Mouse (Mus musculus) ES-E14 (cell line): ENCODE measurements around the gene Slc13a3.

Experiments
- HCFC1 ChIP-seq: IDR thresholded peaks from 2 replicates; pipeline ENCODE4 v1.6.1; 2012; ENCODE audit warnings: low read length, inconsistent platforms, borderline replicate concordance; ENCODE audit not compliant: insufficient read depth
- ZC3H11A ChIP-seq: IDR thresholded peaks from 2 replicates; pipeline ENCODE4 v1.6.1; 2012; ENCODE audit warnings: low read depth, mild to moderate bottlenecking, inconsistent platforms, low read length, borderline replicate concordance
- ZNF384 ChIP-seq: IDR thresholded peaks from 2 replicates; pipeline ENCODE4 v1.6.1; 2012; ENCODE audit warnings: low read depth, low read length, inconsistent platforms

DNA sequence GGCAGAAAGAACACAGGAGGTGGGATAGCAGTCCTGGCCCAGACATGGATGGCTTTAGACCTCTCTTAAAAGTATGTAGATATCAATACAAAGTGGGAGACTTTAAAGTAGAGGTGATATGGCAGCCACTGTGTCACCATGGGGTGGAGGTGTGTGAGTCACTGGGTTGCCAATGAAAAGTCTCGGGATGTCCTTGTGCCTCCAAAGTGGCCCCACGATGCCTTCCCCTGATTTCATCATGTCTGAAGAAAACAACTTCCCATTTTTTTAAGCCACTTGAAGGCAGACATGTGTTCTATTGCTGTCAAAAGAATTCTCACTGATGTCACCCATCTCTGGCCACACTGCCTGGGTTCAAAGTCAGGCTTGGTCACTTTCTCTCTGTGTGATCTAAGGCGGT, 28.2 kb downstream of the Slc13a3 start:
- TF ChIP-seq ZC3H11A = no peak
- no peak for TF ChIP-seq ZNF384
- no peak for TF ChIP-seq HCFC1
